Mouse (Mus musculus): ENCODE measurements at regions not wholly inside any gene's neighbourhood (a gene's known extent, or its start where the extent isn't known, plus 50 kb on each side); places are given as distances from the start of the nearest gene placed in this dataset.

- DNase-seq (ENCODE audit: low spot score in 2 of 2) = no peak
These were observed 469.8 kb downstream of the Eepd1 start for GRCm38 (mm10) chr9:25951144-25951543.

GRCm38 (mm10) chr9:25959082-25959481 lies 477.7 kb downstream of the Eepd1 start:
- peak in 1 of 2 experiments; percentile 6 for DNase-seq (ENCODE audit: low spot score in 2 of 2)

GRCm38 (mm10) chr9:25985450-25985849 lies 504.1 kb downstream of the Eepd1 start:
- DNase-seq (ENCODE audit: low spot score in 2 of 2) = no peak

- no peak for DNase-seq (ENCODE audit: low spot score in 2 of 2)
These were observed 504.6 kb downstream of the Eepd1 start for GRCm38 (mm10) chr9:25985920-25986319.

- no peak for DNase-seq (ENCODE audit: low spot score in 2 of 2)
These were observed 520.5 kb downstream of the Eepd1 start for GRCm38 (mm10) chr9:26001821-26002220.

All from left cerebral cortex, adult 8-10 months (tissue).